Mouse (Mus musculus) heart, embryonic 13.5 days (tissue): ENCODE data around the gene Nt5dc1. TPM values are rescaled to one million over a fixed set of nuclear protein-coding genes. Genes with fewer than 3 reads are reported as not detected.

Experiments
- polyA plus RNA-seq: library from polyadenylated mRNA; unstranded; fragments of >200 nt; fragmentation: Nextera tagmentation; extraction: Ambion mirVana; gene quantifications from 2 replicates; pipeline ENCODE4 v1.2.1, GENCODE M21; 2015

Nt5dc1 gene
- polyA plus RNA-seq, 1 experiment from 2014 or later = 5.6 TPM

Other genes starting within 250 kb of the Nt5dc1 start
- 13.6 and 15.2 TPM in 2 replicates for gene Dse, start 210.8 kb downstream of the Nt5dc1 start, polyA plus RNA-seq
- 67.7 and 71.6 TPM in 2 replicates for gene Tspyl1, start 136.4 kb downstream of the Nt5dc1 start, polyA plus RNA-seq
- gene Tspyl4, start 121.1 kb downstream of the Nt5dc1 start, polyA plus RNA-seq = 16.9 and 19.7 TPM in 2 replicates
- 0.09 TPM in 2 replicates for gene Col10a1, start 28.6 kb downstream of the Nt5dc1 start, polyA plus RNA-seq
- 4.3 and 5.7 TPM in 2 replicates for gene Frk, start 64.8 kb upstream of the Nt5dc1 start, polyA plus RNA-seq